Mouse (Mus musculus) small intestine, adult 2 months (tissue): ENCODE results near the gene Arl5a. TPM values are rescaled to one million over a fixed set of nuclear protein-coding genes. Genes with fewer than 3 reads are reported as not detected.

ENCODE experiments used
- H3K27ac ChIP-seq: fragments of 200-500 bp; 2 replicates; pipeline ENCODE4 v1.5.1; 2012; ENCODE audit warnings: low read depth, low read length, control low read depth, inconsistent platforms; ENCODE audit not compliant: insufficient read depth
- H3K27me3 ChIP-seq: fragments of 200-500 bp; 2 replicates; pipeline ENCODE4 v1.6.1; 2012; ENCODE audit warnings: mild to moderate bottlenecking, moderate library complexity, low read length, inconsistent platforms; ENCODE audit not compliant: control insufficient read depth, insufficient read depth
- H3K36me3 ChIP-seq: fragments of 200-500 bp; 2 replicates; pipeline ENCODE4 v1.6.1; 2012; ENCODE audit warnings: mild to moderate bottlenecking, low read length, control low read depth, inconsistent platforms; ENCODE audit not compliant: control insufficient read depth, insufficient read depth
- H3K4me1 ChIP-seq: fragments of 200-500 bp; 2 replicates; pipeline ENCODE4 v1.6.1; 2012; ENCODE audit warnings: low read length, inconsistent platforms, mixed read lengths; ENCODE audit not compliant: control insufficient read depth, insufficient read depth, insufficient read length
- H3K4me3 ChIP-seq: fragments of 200-500 bp; 2 replicates; pipeline ENCODE4 v1.5.1; 2012; ENCODE audit warnings: low read depth, mild to moderate bottlenecking, control low read depth, inconsistent platforms, low read length, moderate library complexity
- CTCF ChIP-seq: fragments of 200-500 bp; IDR thresholded peaks from 2 replicates; pipeline ENCODE4 v1.5.1; 2012; ENCODE audit warnings: low read depth, mild to moderate bottlenecking, control low read depth, inconsistent platforms, low read length, moderate library complexity, mixed read lengths; ENCODE audit not compliant: insufficient replicate concordance, insufficient read length; ENCODE audit errors: extremely low read depth
- POLR2A ChIP-seq: fragments of 200-500 bp; IDR thresholded peaks from 2 replicates; pipeline ENCODE4 v1.6.1; 2012; ENCODE audit warnings: low read depth, mild to moderate bottlenecking, control low read depth, inconsistent platforms, low read length, moderate library complexity
- WGBS: fragments of 180-500 bp; shearing (Covaris S2); methylation state at CpG from one replicate; pipeline ENCODE4 v1.1.7; 2018; 5-methylcytosine and 5-hydroxymethylcytosine counted together
- polyA plus RNA-seq: library from polyadenylated mRNA; depleted of rRNA; stranded (reverse); fragments of >200 nt; gene quantifications from 2 replicates; pipeline ENCODE4 v1.2.3, GENCODE M21; 2012

The Arl5a gene
- polyA plus RNA-seq, 1 experiment = 6.9 TPM

GRCm38 (mm10) chr2:52374706-52375105, 50.0 kb downstream of the Arl5a start:
- Histone ChIP-seq H3K4me3 (no peak overlapping the region), H3K27ac (no peak overlapping the region), H3K4me1 (no peaks in the 10 kb centered on the region; the same call in 1 of the 2 replicates), H3K27me3 (no peaks in the 10 kb centered on the region), H3K36me3 (no peaks in the 10 kb centered on the region)
- whole genome bisulfite sequencing = 82% methylated on average over 6 of the region's 6 CpGs
- TF ChIP-seq CTCF = no peak

GRCm38 (mm10) chr2:52372480-52372879, 52.2 kb downstream of the Arl5a start:
- no peak for TF ChIP-seq CTCF
- no peak for TF ChIP-seq POLR2A
- Histone ChIP-seq H3K27ac (no peak overlapping the region), H3K36me3 (no peaks in the 10 kb centered on the region), H3K4me3 (no peak overlapping the region), H3K4me1 (no peaks in the 10 kb centered on the region; the same call in 1 of the 2 replicates), H3K27me3 (no peaks in the 10 kb centered on the region)
- WGBS = 50% methylated on average over 6 of the region's 6 CpGs

GRCm38 (mm10) chr2:52372080-52372479, 52.6 kb downstream of the Arl5a start:
- Histone ChIP-seq H3K36me3 (no peaks in the 10 kb centered on the region), H3K4me3 (no peak overlapping the region), H3K4me1 (no peaks in the 10 kb centered on the region; the same call in 1 of the 2 replicates), H3K27ac (no peak overlapping the region), H3K27me3 (no peaks in the 10 kb centered on the region)
- TF ChIP-seq CTCF (no peak), POLR2A (no peak)
- 56% methylated on average over 4 of the region's 4 CpGs for WGBS

- WGBS = 10% methylated on average over 2 of the region's 2 CpGs
Observed at GRCm38 (mm10) chr2:52371066-52371465, 53.6 kb downstream of the Arl5a start.

GRCm38 (mm10) chr2:52369622-52370021, 55.1 kb downstream of the Arl5a start:
- H3K27ac ChIP-seq = no peak overlapping the region
- no peak for TF ChIP-seq POLR2A
- TF ChIP-seq CTCF = no peak
- 92% methylated on average over 6 of the region's 6 CpGs for WGBS

More at GRCm38 (mm10) chr2:52371066-52371465, 53.6 kb downstream of the Arl5a start:
- no peak for TF ChIP-seq CTCF
- no peak for TF ChIP-seq POLR2A
- no peaks in the 10 kb centered on the region for H3K27me3 ChIP-seq
- no peak overlapping the region for H3K4me3 ChIP-seq
- H3K27ac ChIP-seq = no peak overlapping the region
- no peaks in the 10 kb centered on the region for H3K36me3 ChIP-seq
- no peaks in the 10 kb centered on the region; the same call in 1 of the 2 replicates for H3K4me1 ChIP-seq

GRCm38 (mm10) chr2:52367665-52368064, 57.0 kb downstream of the Arl5a start:
- Histone ChIP-seq H3K27me3 (no peaks in the 10 kb centered on the region), H3K4me3 (no peak overlapping the region), H3K27ac (no peak overlapping the region), H3K4me1 (no peaks in the 10 kb centered on the region; the same call in 1 of the 2 replicates), H3K36me3 (no peaks in the 10 kb centered on the region)
- TF ChIP-seq CTCF (no peak), POLR2A (no peak)
- 88% methylated on average over 5 of the region's 5 CpGs for WGBS

More at GRCm38 (mm10) chr2:52369622-52370021, 55.1 kb downstream of the Arl5a start:
- Histone ChIP-seq H3K4me1 (no peaks in the 10 kb centered on the region; the same call in 1 of the 2 replicates), H3K4me3 (no peak overlapping the region), H3K27me3 (no peaks in the 10 kb centered on the region), H3K36me3 (no peaks in the 10 kb centered on the region)

- Histone ChIP-seq H3K36me3 (no peaks in the 10 kb centered on the region), H3K27ac (no peak overlapping the region), H3K27me3 (no peaks in the 10 kb centered on the region), H3K4me1 (no peaks in the 10 kb centered on the region; the same call in 1 of the 2 replicates), H3K4me3 (no peak overlapping the region)
- TF ChIP-seq POLR2A (no peak), CTCF (no peak)
- 65% methylated on average over 13 of the region's 13 CpGs for WGBS
Observed at GRCm38 (mm10) chr2:52367248-52367647, 57.5 kb downstream of the Arl5a start.
